In genomic region chr12:69215000-69215785, GRCm38 (mm10) we compare ENCODE assay signal across 8 mouse cellular contexts. TPM values are rescaled to one million over a fixed set of nuclear protein-coding genes. Genes with fewer than 3 reads are reported as not detected.
DNase-seq lines count a peak whose midpoint lies in the region; ATAC-seq and TF ChIP-seq lines count a peak whose summit lies in the region.

No protein-coding gene starts in this region.

- peak overlapping the region; percentile 43 for H3K27ac ChIP-seq in limb, embryonic 15.5 days
- no peak overlapping the region for H3K27ac ChIP-seq in limb, embryonic 10.5 days
- 0 out of 2 replicates have a peak overlapping the region, but pooled peaks have one; percentile 0 for H3K27ac ChIP-seq in stomach, postnatal 0 days (replicated peaks)

- TF ChIP-seq CTCF in stomach, postnatal 0 days (IDR thresholded peaks at IDR 0.05; ENCODE audit: low read depth): no peak

- H3K4me3 ChIP-seq in limb, embryonic 15.5 days: no peak overlapping the region
- H3K4me3 ChIP-seq in limb, embryonic 10.5 days: no peak overlapping the region
- no peak overlapping the region for H3K4me3 ChIP-seq in stomach, postnatal 0 days (ENCODE audit: low read depth, low read length)

- no peaks in the 10 kb centered on the region for H3K4me1 ChIP-seq in limb, embryonic 15.5 days
- no peaks in the 10 kb centered on the region for H3K4me1 ChIP-seq in limb, embryonic 10.5 days
- H3K4me1 ChIP-seq in stomach, postnatal 0 days (replicated peaks; ENCODE audit: control insufficient read depth, insufficient read depth): no peaks in the 10 kb centered on the region

- H3K27me3 ChIP-seq in limb, embryonic 15.5 days: no peaks in the 10 kb centered on the region
- no peaks in the 10 kb centered on the region for H3K27me3 ChIP-seq in limb, embryonic 10.5 days (ENCODE audit: low read depth, poor library complexity, severe bottlenecking)
- H3K27me3 ChIP-seq in stomach, postnatal 0 days (ENCODE audit: control insufficient read depth, insufficient read depth, low read length): no peaks in the 10 kb centered on the region

- no peak overlapping the region for H3K9ac ChIP-seq in limb, embryonic 15.5 days
- no peak overlapping the region for H3K9ac ChIP-seq in stomach, postnatal 0 days (ENCODE audit: low read length)

- peaks cover 82% of the 10 kb centered on the region for H3K36me3 ChIP-seq in limb, embryonic 15.5 days
- H3K36me3 ChIP-seq in limb, embryonic 10.5 days: peaks cover 100% of the 10 kb centered on the region
- H3K36me3 ChIP-seq in stomach, postnatal 0 days (ENCODE audit: control insufficient read depth, insufficient read depth, low read length): no peaks in the 10 kb centered on the region

- H3K4me2 ChIP-seq in limb, embryonic 15.5 days: no peak overlapping the region
- H3K4me2 ChIP-seq in stomach, postnatal 0 days (replicated peaks; ENCODE audit: low read depth): no peak overlapping the region

- no peak for TF ChIP-seq EP300 in stomach, postnatal 0 days (optimal IDR thresholded peaks at IDR 0.05)

- DNase-seq in limb, embryonic 10.5 days (ENCODE audit: low spot score): no peak
- peak; percentile 23 to 30 for DNase-seq in frontal cortex, postnatal 14 days (ENCODE audit: low spot score in 2 of 2)
- peak; percentile 76 for DNase-seq in layer of hippocampus, adult 9-10 months (ENCODE audit: low spot score)
- peak; percentile 52 for DNase-seq in stomach, postnatal 0 days (ENCODE audit: low spot score)
- DNase-seq in retina, embryonic 14.5 days (ENCODE audit: low spot score): no peak
- DNase-seq in embryo, embryonic 10 days (ENCODE audit: low spot score): no peak

- H3K9me3 ChIP-seq in limb, embryonic 15.5 days: no peaks in the 10 kb centered on the region
- no peaks in the 10 kb centered on the region for H3K9me3 ChIP-seq in limb, embryonic 10.5 days (replicated peaks)
- no peaks in the 10 kb centered on the region for H3K9me3 ChIP-seq in stomach, postnatal 0 days (ENCODE audit: control insufficient read depth, low read length)

- ATAC-seq in limb, embryonic 15.5 days (ENCODE audit: insufficient number of reproducible peaks, low FRiP score, low TSS enrichment, low read depth): no peak
- peak; percentile 81 for ATAC-seq in stomach, postnatal 0 days (ENCODE audit: low FRiP score, low TSS enrichment)
- ATAC-seq in megakaryocyte progenitor cell, adult 5-6 weeks (replicated peaks; ENCODE audit: poor library complexity): no peak

- 70% methylated on average over 3 of the region's 3 CpGs for WGBS in limb, embryonic 15.5 days
- WGBS in limb, embryonic 10.5 days: 92% methylated on average over 3 of the region's 3 CpGs
- 43% methylated on average over 3 of the region's 3 CpGs for WGBS in stomach, postnatal 0 days

RNA-seq across cellular contexts. Expression of gene Gm49384, which starts 11.1 kb away (rescaled TPM):
- 24.2 and 24.4 TPM in 2 replicates for polyA plus RNA-seq in limb, embryonic 15.5 days (2015; fragmentation: Nextera tagmentation; extraction: Ambion mirVana)
- polyA plus RNA-seq in limb, embryonic 10.5 days (2016; fragmentation: Nextera tagmentation; extraction: Ambion mirVana): 53.5 and 55.2 TPM in 2 replicates
- polyA plus RNA-seq in stomach, postnatal 0 days (2015; fragmentation: Nextera tagmentation; extraction: Ambion mirVana): 8.2 and 8.7 TPM in 2 replicates
- 22.3 and 24.8 TPM in 2 replicates for total RNA-seq in megakaryocyte progenitor cell, adult 5-6 weeks (2015)
- 22.0 and 22.4 TPM in 2 replicates for total RNA-seq in megakaryocyte progenitor cell, adult 5-6 weeks (2017)

RNA-seq across cellular contexts. Expression of gene Pole2, which starts 12.8 kb away (rescaled TPM):
- polyA plus RNA-seq in limb, embryonic 15.5 days (2015; fragmentation: Nextera tagmentation; extraction: Ambion mirVana): 23.1 and 24.0 TPM in 2 replicates
- 32.6 and 35.3 TPM in 2 replicates for polyA plus RNA-seq in limb, embryonic 10.5 days (2016; fragmentation: Nextera tagmentation; extraction: Ambion mirVana)
- 8.0 and 9.0 TPM in 2 replicates for polyA plus RNA-seq in stomach, postnatal 0 days (2015; fragmentation: Nextera tagmentation; extraction: Ambion mirVana)
- total RNA-seq in megakaryocyte progenitor cell, adult 5-6 weeks (2015): 65.0 and 70.8 TPM in 2 replicates
- 50.8 and 69.6 TPM in 2 replicates for total RNA-seq in megakaryocyte progenitor cell, adult 5-6 weeks (2017)

RNA-seq across cellular contexts. Expression of gene Dnaaf2, which starts 17.0 kb away (rescaled TPM):
- 8.2 and 8.8 TPM in 2 replicates for polyA plus RNA-seq in limb, embryonic 15.5 days (2015; fragmentation: Nextera tagmentation; extraction: Ambion mirVana)
- 16.7 and 17.0 TPM in 2 replicates for polyA plus RNA-seq in limb, embryonic 10.5 days (2016; fragmentation: Nextera tagmentation; extraction: Ambion mirVana)
- polyA plus RNA-seq in stomach, postnatal 0 days (2015; fragmentation: Nextera tagmentation; extraction: Ambion mirVana): 4.0 and 5.2 TPM in 2 replicates
- total RNA-seq in megakaryocyte progenitor cell, adult 5-6 weeks (2015): 6.0 and 6.3 TPM in 2 replicates
- total RNA-seq in megakaryocyte progenitor cell, adult 5-6 weeks (2017): 5.3 and 7.5 TPM in 2 replicates

RNA-seq across cellular contexts. Expression of gene Gm49383, which starts 18.3 kb away (rescaled TPM):
- 28.2 and 30.7 TPM in 2 replicates for polyA plus RNA-seq in limb, embryonic 15.5 days (2015; fragmentation: Nextera tagmentation; extraction: Ambion mirVana)
- polyA plus RNA-seq in limb, embryonic 10.5 days (2016; fragmentation: Nextera tagmentation; extraction: Ambion mirVana): 54.8 and 61.0 TPM in 2 replicates
- polyA plus RNA-seq in stomach, postnatal 0 days (2015; fragmentation: Nextera tagmentation; extraction: Ambion mirVana): 6.9 and 10.3 TPM in 2 replicates
- 4.9 and 6.8 TPM in 2 replicates for total RNA-seq in megakaryocyte progenitor cell, adult 5-6 weeks (2015)
- total RNA-seq in megakaryocyte progenitor cell, adult 5-6 weeks (2017): 31.7 and 39.3 TPM in 2 replicates

RNA-seq across cellular contexts. Expression of gene Klhdc1, which starts 25.8 kb away (rescaled TPM):
- 7.6 and 10.6 TPM in 2 replicates for polyA plus RNA-seq in limb, embryonic 15.5 days (2015; fragmentation: Nextera tagmentation; extraction: Ambion mirVana)
- polyA plus RNA-seq in limb, embryonic 10.5 days (2016; fragmentation: Nextera tagmentation; extraction: Ambion mirVana): 2.5 and 2.6 TPM in 2 replicates
- 20.2 and 20.4 TPM in 2 replicates for polyA plus RNA-seq in stomach, postnatal 0 days (2015; fragmentation: Nextera tagmentation; extraction: Ambion mirVana)
- 3.6 and 4.0 TPM in 2 replicates for total RNA-seq in megakaryocyte progenitor cell, adult 5-6 weeks (2015)
- 4.4 and 10.1 TPM in 2 replicates for total RNA-seq in megakaryocyte progenitor cell, adult 5-6 weeks (2017)

Comparison
In these comparisons a context has a peak if more than half of its experiments do, and no peak if none do; other contexts are left out.
1. DNase-seq: peak in frontal cortex, postnatal 14 days (2 of 2), layer of hippocampus, adult 9-10 months (single experiment) and stomach, postnatal 0 days (single experiment); none in limb, embryonic 10.5 days (single experiment), retina, embryonic 14.5 days (single experiment) and embryo, embryonic 10 days (single experiment).